Mouse (Mus musculus) heart, embryonic 15.5 days (tissue): ENCODE results near the gene Gm49383. TPM values are rescaled to one million over a fixed set of nuclear protein-coding genes. Genes with fewer than 3 reads are reported as not detected.

Experiments
- ATAC-seq: fragments of 200-750 bp; cut with Nextera tagmentation; replicated peaks from 2 replicates; pipeline ENCODE4 v1.8.0; 2017; ENCODE audit warnings: low read depth, moderate TSS enrichment; ENCODE audit not compliant: insufficient number of reproducible peaks, insufficient read depth, low FRiP score
- H3K27ac ChIP-seq: fragments of 300-500 bp; sonication (generic); 2 replicates; pipeline ENCODE4 v1.5.1; 2015; ENCODE audit warnings: mild to moderate bottlenecking, inconsistent platforms
- H3K27me3 ChIP-seq: fragments of 300-500 bp; sonication (generic); 2 replicates; pipeline ENCODE4 v1.6.1; 2015; ENCODE audit warnings: inconsistent platforms
- H3K36me3 ChIP-seq: fragments of 300-500 bp; sonication (generic); 2 replicates; pipeline ENCODE4 v1.6.1; 2015; ENCODE audit warnings: mild to moderate bottlenecking, inconsistent platforms
- H3K4me1 ChIP-seq: fragments of 300-500 bp; sonication (generic); replicated peaks from 2 replicates; pipeline ENCODE4 v1.6.1; 2015; ENCODE audit warnings: inconsistent platforms
- H3K4me2 ChIP-seq: fragments of 300-500 bp; sonication (generic); 2 replicates; pipeline ENCODE4 v1.6.1; 2015; ENCODE audit warnings: inconsistent platforms, mild to moderate bottlenecking, moderate library complexity
- H3K4me3 ChIP-seq: fragments of 300-500 bp; sonication (generic); 2 replicates; pipeline ENCODE4 v1.5.1; 2015; ENCODE audit warnings: mild to moderate bottlenecking, inconsistent platforms
- H3K9ac ChIP-seq: fragments of 300-500 bp; sonication (generic); 2 replicates; pipeline ENCODE4 v1.6.1; 2015; ENCODE audit warnings: mild to moderate bottlenecking, inconsistent platforms
- H3K9me3 ChIP-seq: fragments of 300-500 bp; sonication (generic); replicated peaks from 2 replicates; pipeline ENCODE4 v1.6.1; 2016; ENCODE audit warnings: inconsistent platforms
- WGBS: fragments of 180-500 bp; shearing (Covaris S2); methylation state at CpG from one replicate; pipeline ENCODE4 v1.1.7; 2015; ENCODE audit warnings: mixed read lengths; 5-methylcytosine and 5-hydroxymethylcytosine counted together
- polyA plus RNA-seq: library from polyadenylated mRNA; unstranded; fragments of >200 nt; fragmentation: Nextera tagmentation; extraction: Ambion mirVana; gene quantifications from 2 replicates; pipeline ENCODE4 v1.2.1, GENCODE M21; 2015

The Gm49383 gene
- polyA plus RNA-seq, result 14.3 and 16.2 TPM in 2 replicates

DNA sequence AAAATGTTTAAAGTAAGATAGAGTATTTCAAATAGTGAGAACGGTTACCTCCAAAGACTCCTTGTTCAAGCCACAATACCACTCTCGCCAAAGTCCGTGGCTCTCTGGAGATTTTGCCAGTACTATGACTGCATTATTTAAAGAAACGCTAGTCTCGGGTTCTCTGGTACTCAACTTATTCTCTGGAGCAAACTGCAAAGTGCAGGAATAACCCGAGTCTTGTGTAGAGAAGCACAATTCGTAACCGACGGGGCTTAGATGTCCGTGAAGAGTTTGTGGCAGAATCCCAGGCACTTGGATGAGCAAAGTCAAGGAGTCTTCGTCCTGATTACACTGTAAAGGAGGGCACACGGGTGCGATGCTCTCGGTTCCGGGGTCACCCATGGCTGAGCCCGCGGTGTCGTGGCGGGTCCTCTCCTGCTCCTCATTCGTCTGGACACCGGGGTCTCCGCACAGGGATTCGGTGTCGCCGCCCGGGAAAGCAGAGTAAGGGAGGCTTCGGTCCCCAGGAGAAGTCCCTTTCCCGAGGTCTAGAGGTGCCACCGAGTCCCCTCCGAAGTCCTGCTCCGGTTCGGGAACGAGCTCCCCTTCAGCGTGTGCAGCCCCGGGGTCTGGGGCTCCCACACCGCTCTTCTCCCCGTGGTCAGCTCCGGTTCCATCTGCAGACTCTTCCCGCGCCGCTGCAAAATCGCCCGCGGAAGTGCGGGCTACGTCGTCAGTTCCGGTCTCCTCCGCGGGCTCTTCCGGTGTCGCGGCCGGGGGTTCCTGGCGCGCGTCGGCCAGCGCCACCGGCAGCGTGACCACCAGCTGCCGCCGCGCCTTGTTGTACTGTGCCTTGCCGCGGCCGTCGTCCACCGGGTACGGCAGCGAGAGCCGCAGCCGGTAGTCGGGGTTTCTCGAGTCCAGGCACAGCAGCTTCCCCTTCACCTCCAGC lies at the start of gene Gm49383:
Gene Gm49383 (minus strand): TSS at position 661 of the 934 bp plus-strand sequence.
- Histone ChIP-seq H3K9ac (peak within 1 kb of the TSS; percentile 85), H3K27ac (peak within 1 kb of the TSS; percentile 93), H3K4me2 (peak within 1 kb of the TSS; percentile 94), H3K36me3 (peaks cover 16% of the 10 kb centered on the region), H3K9me3 (no peaks in the 10 kb centered on the region), H3K4me3 (peak within 1 kb of the TSS; percentile 85), H3K27me3 (no peaks in the 10 kb centered on the region), H3K4me1 (peaks cover 23% of the 10 kb centered on the region)
- peak; percentile 57 for ATAC-seq
- WGBS, result under 1% methylated on average over 75 of the region's 75 CpGs

DNA sequence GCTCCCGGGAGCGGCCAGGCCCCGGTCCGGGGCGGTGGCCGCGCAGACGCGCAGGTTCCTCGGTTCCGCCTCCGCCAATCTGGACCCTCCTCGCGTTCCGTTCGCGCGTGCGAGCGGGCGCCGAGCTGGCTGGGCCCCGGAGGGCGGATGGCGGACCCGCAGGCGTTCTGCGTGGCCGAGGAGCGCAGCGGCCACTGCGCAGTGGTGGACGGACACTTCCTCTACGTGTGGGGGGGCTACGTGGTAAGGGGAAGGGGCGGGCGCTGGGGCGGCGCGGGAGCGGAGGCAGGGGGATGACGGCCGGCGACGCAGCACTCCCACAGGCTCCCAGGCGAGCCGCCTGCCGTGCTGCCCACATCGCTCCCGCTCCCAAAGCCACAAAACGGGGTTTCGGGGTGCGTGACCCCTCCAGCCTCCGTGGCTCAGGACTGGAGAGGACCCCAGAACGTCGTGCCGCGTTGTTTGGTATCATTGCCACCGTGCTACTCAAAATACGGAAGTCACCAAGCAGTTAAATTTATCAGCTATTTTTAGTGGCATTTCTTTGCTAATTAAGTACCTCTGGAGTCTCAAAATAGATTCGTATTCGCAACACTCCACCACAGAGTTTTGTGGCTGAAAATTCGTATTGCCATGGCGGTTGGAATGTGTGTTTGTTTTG lies 45.0 kb upstream of the Gm49383 start:
- H3K4me3 ChIP-seq, result peak overlapping the region; percentile 79
- peak overlapping the region; percentile 78 for H3K4me2 ChIP-seq
- peak overlapping the region; percentile 88 for H3K27ac ChIP-seq
- under 1% methylated on average over 62 of the region's 64 CpGs for WGBS
- H3K27me3 ChIP-seq, result no peaks in the 10 kb centered on the region
- H3K9me3 ChIP-seq, result no peaks in the 10 kb centered on the region
- ATAC-seq, result peak; percentile 91
- peaks cover 10% of the 10 kb centered on the region; the same call in 1 of the 2 replicates for H3K4me1 ChIP-seq
- peak overlapping the region; percentile 93 for H3K9ac ChIP-seq
- no peaks in the 10 kb centered on the region for H3K36me3 ChIP-seq

DNA sequence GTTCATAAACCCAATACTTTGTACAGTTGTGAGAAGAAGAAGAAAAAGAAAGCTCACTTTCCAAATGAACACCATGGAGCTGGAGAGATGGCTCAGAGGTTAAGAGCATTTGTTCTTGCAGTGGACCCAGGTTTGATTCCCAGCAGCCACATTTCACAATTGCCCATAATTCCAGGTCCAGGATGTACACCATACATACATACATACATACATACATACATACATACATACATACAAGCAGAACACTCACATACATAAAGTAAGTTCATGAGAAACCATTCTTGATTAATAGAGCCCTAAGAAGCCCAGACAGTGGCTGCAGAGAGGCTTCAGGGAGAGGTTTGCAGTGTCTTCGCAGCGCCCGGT lies 44.5 kb upstream of the Gm49383 start:
- peak overlapping the region; percentile 78 for H3K4me2 ChIP-seq
- H3K27me3 ChIP-seq, result no peaks in the 10 kb centered on the region
- H3K9ac ChIP-seq, result peak overlapping the region; percentile 93
- peak overlapping the region; percentile 88 for H3K27ac ChIP-seq
- 2% methylated on average over 3 of the region's 3 CpGs for WGBS
- H3K4me1 ChIP-seq, result peaks cover 10% of the 10 kb centered on the region; the same call in 1 of the 2 replicates
- H3K9me3 ChIP-seq, result no peaks in the 10 kb centered on the region
- peak overlapping the region; percentile 79 for H3K4me3 ChIP-seq
- H3K36me3 ChIP-seq, result no peaks in the 10 kb centered on the region
- no peak for ATAC-seq

DNA sequence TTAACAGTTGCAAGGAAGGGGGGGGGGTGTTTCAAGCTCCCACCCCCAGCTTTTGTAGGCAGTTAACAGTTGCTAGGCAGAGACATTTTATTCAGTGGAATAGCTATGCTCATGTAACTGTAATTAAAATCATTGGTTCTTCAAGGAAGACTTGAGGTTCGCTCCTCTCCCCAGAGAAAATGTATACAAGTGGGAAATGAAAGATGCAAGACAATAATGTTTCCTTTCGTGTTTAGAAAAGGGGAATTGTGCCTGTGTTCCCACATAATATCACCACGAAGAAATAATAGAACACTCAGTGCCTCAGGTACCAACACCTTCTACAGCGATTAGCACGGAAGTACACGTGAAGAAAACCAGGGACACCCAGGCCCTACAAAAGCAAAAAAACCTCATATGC lies 44.0 kb upstream of the Gm49383 start, which contains the start of gene Klhdc1:
Gene Klhdc1 (plus strand): TSS at position 301 of the 400 bp plus-strand sequence.
- H3K9me3 ChIP-seq, result no peaks in the 10 kb centered on the region
- H3K27ac ChIP-seq, result peak within 1 kb of the TSS; percentile 88
- peak within 1 kb of the TSS; percentile 79 for H3K4me3 ChIP-seq
- WGBS, result 67% methylated on average over 6 of the region's 6 CpGs
- peaks cover 10% of the 10 kb centered on the region; the same call in 1 of the 2 replicates for H3K4me1 ChIP-seq
- H3K9ac ChIP-seq, result peak within 1 kb of the TSS; percentile 93
- no peaks in the 10 kb centered on the region for H3K27me3 ChIP-seq
- no peak for ATAC-seq
- H3K4me2 ChIP-seq, result peak within 1 kb of the TSS; percentile 78
- no peaks in the 10 kb centered on the region for H3K36me3 ChIP-seq

DNA sequence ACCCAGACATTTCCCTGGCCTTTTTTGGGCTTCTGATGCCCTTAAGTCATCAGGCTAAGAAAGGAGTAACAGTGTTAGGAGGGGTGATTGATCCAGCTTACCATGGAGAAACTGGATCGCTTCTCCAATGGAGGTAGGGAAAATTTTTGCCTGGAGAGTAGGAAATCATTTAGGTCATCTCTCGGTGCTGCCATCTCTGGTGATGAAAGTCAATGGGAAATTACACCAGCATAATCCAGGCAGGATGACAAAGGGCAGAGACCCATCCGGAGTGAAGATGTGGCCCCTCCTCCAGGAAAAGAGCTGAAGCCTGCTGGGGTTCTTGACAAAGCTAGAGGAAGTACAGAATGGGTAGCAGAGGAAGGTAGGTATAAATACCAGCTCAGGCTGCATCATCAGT lies 41.4 kb upstream of the Gm49383 start:
- H3K4me3 ChIP-seq, result no peak overlapping the region
- H3K27me3 ChIP-seq, result no peaks in the 10 kb centered on the region
- no peak overlapping the region for H3K9ac ChIP-seq
- no peak for ATAC-seq
- H3K4me1 ChIP-seq, result peaks cover 10% of the 10 kb centered on the region; the same call in 1 of the 2 replicates
- no peaks in the 10 kb centered on the region for H3K36me3 ChIP-seq
- H3K9me3 ChIP-seq, result no peaks in the 10 kb centered on the region
- 41% methylated on average over 3 of the region's 3 CpGs for WGBS
- H3K27ac ChIP-seq, result no peak overlapping the region
- H3K4me2 ChIP-seq, result no peak overlapping the region

DNA sequence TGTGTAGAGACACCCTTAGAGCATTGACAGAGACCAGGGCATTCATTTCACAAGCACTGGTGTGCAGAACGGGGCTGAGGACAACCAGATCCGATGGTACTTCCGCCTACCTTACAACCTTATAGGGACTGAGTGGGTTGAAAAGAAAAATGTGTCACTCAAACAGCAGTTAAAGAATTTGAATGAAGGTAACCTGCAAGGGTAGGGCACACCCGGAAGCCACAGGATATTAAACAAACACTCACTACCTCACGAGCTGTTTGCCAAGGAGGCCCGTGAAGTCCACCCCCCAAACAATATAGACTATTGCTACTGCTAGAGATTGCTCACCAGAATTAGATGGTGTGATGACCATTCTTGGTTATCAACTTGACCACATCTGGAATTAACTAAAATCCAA lies 38.9 kb upstream of the Gm49383 start:
- Histone ChIP-seq H3K9me3 (no peaks in the 10 kb centered on the region), H3K36me3 (no peaks in the 10 kb centered on the region), H3K27me3 (no peaks in the 10 kb centered on the region), H3K27ac (no peak overlapping the region), H3K9ac (no peak overlapping the region), H3K4me2 (no peak overlapping the region), H3K4me3 (no peak overlapping the region), H3K4me1 (0 out of 2 replicates have a peak, but pooled peaks cover 3% of the 10 kb centered on the region)
- WGBS, result 81% methylated on average over 6 of the region's 6 CpGs
- ATAC-seq, result no peak

DNA sequence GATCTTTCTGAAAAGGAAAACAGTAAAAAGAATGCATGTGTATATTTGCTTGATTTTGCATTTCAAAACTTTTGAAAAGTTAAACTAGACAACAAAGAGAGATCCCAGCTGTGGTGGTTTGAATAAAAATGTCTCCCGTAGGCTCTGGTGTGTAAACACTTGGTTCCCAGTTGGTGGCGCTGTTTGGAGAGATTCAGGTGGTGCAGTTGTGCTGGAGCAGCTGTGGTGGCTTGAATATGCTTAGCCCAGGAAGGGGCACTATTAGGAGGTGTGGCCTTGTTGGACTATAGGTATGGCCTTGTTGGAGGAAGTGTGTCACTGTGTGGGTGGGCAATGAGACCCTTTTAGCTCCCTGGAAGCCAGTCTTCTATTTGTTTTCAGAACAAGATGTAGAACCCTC lies 32.3 kb upstream of the Gm49383 start:
- Histone ChIP-seq H3K9ac (no peak overlapping the region), H3K36me3 (peaks cover 8% of the 10 kb centered on the region; the same call in 1 of the 2 replicates), H3K9me3 (no peaks in the 10 kb centered on the region), H3K4me3 (no peak overlapping the region), H3K27me3 (no peaks in the 10 kb centered on the region), H3K4me2 (no peak overlapping the region), H3K4me1 (peaks cover 9% of the 10 kb centered on the region), H3K27ac (no peak overlapping the region)
- no peak for ATAC-seq
- 66% methylated on average over 2 of the region's 2 CpGs for WGBS

GRCm38 (mm10) chr12:69227776-69228466 lies 31.0 kb upstream of the Gm49383 start, which contains the start of gene Pole2:
Gene Pole2, minus strand, starts transcription at chr12:69228195.
- H3K4me2 ChIP-seq, result peak within 1 kb of the TSS; percentile 71

GRCm38 (mm10) chr12:69220613-69221277 lies 23.8 kb upstream of the Gm49383 start:
- Histone ChIP-seq H3K4me2 (no peak overlapping the region), H3K4me3 (no peak overlapping the region), H3K27ac (no peak overlapping the region), H3K9ac (no peak overlapping the region), H3K27me3 (no peaks in the 10 kb centered on the region), H3K36me3 (peaks cover 26% of the 10 kb centered on the region), H3K9me3 (no peaks in the 10 kb centered on the region), H3K4me1 (no peaks in the 10 kb centered on the region)
- WGBS, result 87% methylated on average over 19 of the region's 19 CpGs
- no peak for ATAC-seq

More at GRCm38 (mm10) chr12:69227776-69228466, 31.0 kb upstream of the Gm49383 start, which contains the start of gene Pole2:
- Histone ChIP-seq H3K27me3 (no peaks in the 10 kb centered on the region), H3K9ac (peak within 1 kb of the TSS; percentile 64), H3K27ac (peak within 1 kb of the TSS; percentile 84), H3K4me1 (peaks cover 9% of the 10 kb centered on the region), H3K4me3 (peak within 1 kb of the TSS; percentile 90), H3K36me3 (peaks cover 8% of the 10 kb centered on the region; the same call in 1 of the 2 replicates), H3K9me3 (no peaks in the 10 kb centered on the region)
- ATAC-seq, result peak; percentile 93
- under 1% methylated on average over 37 of the region's 37 CpGs for WGBS

DNA sequence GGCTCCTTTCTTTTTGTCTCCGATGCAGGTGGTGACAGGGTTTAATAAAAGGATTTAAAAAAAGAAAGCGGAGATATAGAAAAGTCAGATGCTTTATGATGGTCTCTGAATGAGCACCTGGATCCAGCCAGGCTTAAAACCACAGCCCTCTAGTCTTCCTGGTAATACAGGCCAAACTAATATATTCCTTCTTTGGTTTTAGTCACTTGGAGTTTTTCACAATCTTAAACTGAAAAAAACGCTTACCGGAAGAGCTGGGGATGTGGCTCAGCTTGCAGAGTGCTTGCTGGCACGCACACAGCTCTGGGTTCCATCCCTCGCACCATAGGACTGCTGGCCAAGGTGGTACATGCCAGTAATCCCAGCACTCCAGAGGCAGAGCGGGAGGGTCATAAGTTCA lies 19.7 kb upstream of the Gm49383 start:
- Histone ChIP-seq H3K4me1 (no peaks in the 10 kb centered on the region), H3K4me3 (no peak overlapping the region)
- ATAC-seq, result no peak

More for the DNA sequence above, 19.7 kb upstream of the Gm49383 start:
- H3K36me3 ChIP-seq, result peaks cover 46% of the 10 kb centered on the region
- H3K4me2 ChIP-seq, result no peak overlapping the region
- no peak overlapping the region for H3K9ac ChIP-seq
- no peaks in the 10 kb centered on the region for H3K9me3 ChIP-seq
- H3K27me3 ChIP-seq, result no peaks in the 10 kb centered on the region
- WGBS, result 85% methylated on average over 7 of the region's 7 CpGs
- H3K27ac ChIP-seq, result no peak overlapping the region
